Mouse (Mus musculus) cerebellum, adult (tissue): Measurements from ENCODE around the gene Klhdc7a.
"Not testable (repeated sequence)": the region's sequence is repeated elsewhere in the genome, so short reads cannot be mapped to it uniquely, and the experiment has no call there.

Experiments used
- ATAC-seq: cut with Nextera tagmentation; 2 replicates; pipeline ENCODE4 v1.9.2; 2017; ENCODE audit warnings: mild to moderate bottlenecking, moderate library complexity, mixed read lengths; ENCODE audit not compliant: insufficient number of reproducible peaks, low FRiP score, low TSS enrichment

The Klhdc7a gene

DNA sequence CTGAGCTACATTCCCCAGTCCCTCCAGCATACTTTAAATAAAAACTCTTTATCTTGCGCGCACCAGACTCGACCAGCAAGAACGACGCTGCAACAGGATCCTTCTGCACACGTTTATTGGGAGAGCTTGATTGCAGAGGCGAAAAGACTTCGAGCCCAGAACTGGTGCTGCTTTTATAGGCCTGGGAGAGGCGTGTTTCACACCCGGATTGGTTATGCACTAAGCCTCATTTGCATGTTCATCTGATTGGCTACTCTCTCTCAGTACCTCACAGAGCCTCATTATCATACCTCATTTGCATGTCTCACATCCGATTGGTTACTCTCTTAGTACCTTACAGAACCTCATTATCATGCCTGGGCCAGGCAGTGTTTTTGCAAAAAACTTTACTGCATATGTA lies 6.5 kb downstream of the Klhdc7a start:
- ATAC-seq: not testable (repeated sequence)

DNA sequence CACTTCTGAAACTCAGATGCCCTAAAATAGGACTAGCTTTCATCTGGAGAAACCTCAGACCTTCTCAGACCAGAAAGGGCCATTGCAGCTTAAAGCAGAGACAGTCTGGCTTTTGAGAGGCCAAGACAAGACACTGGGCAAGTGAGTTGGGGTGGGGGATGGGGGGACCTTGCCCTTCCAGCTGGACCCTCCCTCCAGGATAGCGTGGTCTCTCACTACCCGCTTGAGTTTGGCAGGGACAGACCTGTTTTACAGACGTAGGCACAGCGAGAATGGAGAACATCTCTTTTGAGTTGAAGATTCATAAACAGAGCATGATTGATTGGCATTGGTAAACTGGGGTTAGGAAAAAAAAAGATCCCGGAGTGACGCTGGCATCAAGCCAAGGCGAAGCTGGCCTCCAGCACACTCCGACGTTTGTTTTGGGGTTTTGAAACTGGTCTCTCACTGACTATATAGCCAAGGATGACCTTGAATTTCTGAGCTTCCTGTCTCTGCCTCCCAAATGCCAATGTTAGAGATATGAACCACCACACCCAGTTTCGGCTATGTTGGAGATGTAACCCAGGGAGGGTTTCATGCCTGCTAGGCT lies 7.0 kb downstream of the Klhdc7a start:
- ATAC-seq: no peak

GRCm38 (mm10) chr4:139960086-139960713 lies 7.6 kb downstream of the Klhdc7a start:
- ATAC-seq: no peak

DNA sequence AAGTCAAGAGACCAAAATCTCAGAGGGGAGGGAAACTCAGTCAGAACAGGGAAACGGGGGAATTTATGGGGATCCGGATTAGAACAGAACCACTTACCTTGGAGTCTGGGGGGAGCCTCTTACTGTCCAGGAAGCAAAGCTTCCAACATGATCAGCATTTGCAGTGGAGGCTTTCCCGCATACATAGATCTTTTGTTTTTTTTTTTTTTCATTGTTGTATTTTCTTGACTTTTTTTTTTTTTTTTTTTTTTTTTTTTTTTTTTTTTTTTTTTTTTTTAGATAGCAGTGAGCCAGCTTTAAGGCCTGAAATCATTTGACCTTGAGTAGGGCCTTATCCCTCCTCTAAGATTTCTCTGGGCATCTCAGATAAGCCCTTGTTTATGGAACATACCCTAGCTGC lies 8.6 kb downstream of the Klhdc7a start:
- no peak for ATAC-seq

GRCm38 (mm10) chr4:139950876-139951485 lies 16.8 kb downstream of the Klhdc7a start:
- ATAC-seq: no peak; the same call in 1 of the 2 replicates

- no peak for ATAC-seq
These were observed 17.4 kb downstream of the Klhdc7a start for GRCm38 (mm10) chr4:139950431-139950848.

DNA sequence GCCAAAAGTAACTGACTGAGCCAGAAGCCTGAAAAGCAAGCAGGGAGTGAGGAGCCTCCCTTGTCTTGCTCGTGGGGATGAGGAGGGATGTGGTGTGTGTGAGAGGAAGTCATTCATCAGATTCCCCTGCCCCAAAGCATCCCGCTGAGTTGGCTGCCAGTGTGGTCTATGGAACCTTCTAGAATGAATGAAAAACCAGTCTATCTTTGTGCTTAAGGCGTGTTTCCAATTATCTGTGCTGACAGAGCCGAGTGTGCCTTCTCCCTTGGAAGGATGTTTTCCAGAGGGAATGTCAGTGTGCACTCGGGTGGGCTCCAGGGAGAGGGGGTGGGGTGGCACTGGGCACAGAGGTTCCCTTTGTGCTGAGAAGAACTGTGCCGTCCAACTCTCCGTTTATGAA lies 19.2 kb downstream of the Klhdc7a start:
- ATAC-seq: no peak

GRCm38 (mm10) chr4:139947341-139947740 lies 20.5 kb downstream of the Klhdc7a start:
- ATAC-seq: no peak

DNA sequence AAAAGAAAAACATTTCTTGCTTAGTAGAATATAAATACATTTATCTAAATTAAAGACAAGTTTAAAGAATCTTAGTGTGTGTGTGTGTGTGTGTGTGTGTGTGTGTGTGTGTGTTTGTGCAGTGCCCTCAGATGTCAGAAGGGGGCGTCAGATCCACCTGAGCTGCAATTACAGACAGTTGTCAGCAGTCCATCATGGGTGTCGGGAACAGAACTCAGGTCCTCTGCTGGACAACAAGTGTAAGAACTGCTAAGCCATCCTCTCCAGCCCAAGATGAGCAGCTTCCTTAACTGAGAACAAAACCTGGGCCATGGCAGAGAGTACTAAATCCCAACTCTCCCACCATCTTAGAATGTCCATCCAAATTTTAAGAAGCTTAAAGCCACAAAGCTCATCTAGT lies 26.0 kb downstream of the Klhdc7a start:
- ATAC-seq: no peak

- no peak for ATAC-seq
These were observed 32.3 kb downstream of the Klhdc7a start for GRCm38 (mm10) chr4:139935557-139935956.

GRCm38 (mm10) chr4:139932970-139933801 lies 34.6 kb downstream of the Klhdc7a start:
- ATAC-seq: no peak

- no peak for ATAC-seq
These were observed 35.9 kb downstream of the Klhdc7a start for GRCm38 (mm10) chr4:139931790-139932510.

- no peak for ATAC-seq
These were observed 36.9 kb downstream of the Klhdc7a start for GRCm38 (mm10) chr4:139930885-139931284.

- no peak for ATAC-seq
These were observed 41.7 kb downstream of the Klhdc7a start for GRCm38 (mm10) chr4:139926161-139926561.

- no peak for ATAC-seq
These were observed 42.3 kb downstream of the Klhdc7a start for GRCm38 (mm10) chr4:139925275-139926160.

GRCm38 (mm10) chr4:139916731-139917130 lies 51.1 kb downstream of the Klhdc7a start:
- no peak for ATAC-seq
